Mouse (Mus musculus) thymus, postnatal 25 days (tissue): ENCODE results near the gene Acox1.

Experiments used
- DNase-seq: peaks from one replicate; pipeline ENCODE4 v3.0.0; 2022

Gene Acox1

GRCm38 (mm10) chr11:116209257-116209656 lies 10.4 kb upstream of the Acox1 start:
- no peak for DNase-seq

DNA sequence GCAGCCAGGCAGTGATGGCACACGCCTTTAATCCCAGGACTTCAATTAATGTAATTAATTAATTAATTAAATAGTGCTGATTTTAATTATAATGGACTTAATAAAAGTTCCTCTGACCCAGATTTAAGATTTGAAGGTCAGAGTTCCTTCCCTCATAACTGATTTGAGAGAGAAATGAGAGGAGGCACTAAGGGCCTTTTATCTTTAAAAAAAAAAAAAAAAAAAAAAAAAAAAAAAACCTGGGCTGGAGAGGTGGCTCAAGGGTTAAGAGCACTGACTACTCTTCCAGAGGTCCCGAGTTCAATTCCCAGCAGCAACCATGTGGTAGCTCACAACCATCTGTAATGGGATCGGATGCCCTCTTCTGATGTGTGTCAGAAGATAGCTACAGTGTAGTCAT lies 9.8 kb upstream of the Acox1 start:
- DNase-seq = no peak

- no peak for DNase-seq
Observed at GRCm38 (mm10) chr11:116206678-116207077, 7.8 kb upstream of the Acox1 start.

DNA sequence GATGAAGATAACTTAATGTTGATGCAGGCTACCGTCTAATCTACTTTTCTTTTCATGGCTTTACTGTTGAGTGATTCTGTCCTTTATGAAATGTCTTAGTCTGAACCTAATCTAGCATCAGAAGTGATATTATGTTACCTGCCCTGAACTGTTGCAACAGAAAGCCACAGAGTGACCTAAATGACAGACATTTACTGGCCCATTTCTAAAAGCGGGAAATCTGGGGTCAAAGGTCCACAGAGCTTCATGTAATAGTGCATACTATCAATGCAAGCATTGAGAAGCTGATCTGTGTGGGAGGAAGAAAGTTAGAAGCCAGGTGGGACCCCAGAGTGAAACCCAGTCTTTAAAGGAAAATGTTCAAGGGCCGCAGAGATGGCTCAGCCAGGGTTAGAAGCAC lies 4.3 kb upstream of the Acox1 start:
- DNase-seq = no peak

- DNase-seq = no peak
Observed at GRCm38 (mm10) chr11:116201151-116201550, 2.3 kb upstream of the Acox1 start.

DNA sequence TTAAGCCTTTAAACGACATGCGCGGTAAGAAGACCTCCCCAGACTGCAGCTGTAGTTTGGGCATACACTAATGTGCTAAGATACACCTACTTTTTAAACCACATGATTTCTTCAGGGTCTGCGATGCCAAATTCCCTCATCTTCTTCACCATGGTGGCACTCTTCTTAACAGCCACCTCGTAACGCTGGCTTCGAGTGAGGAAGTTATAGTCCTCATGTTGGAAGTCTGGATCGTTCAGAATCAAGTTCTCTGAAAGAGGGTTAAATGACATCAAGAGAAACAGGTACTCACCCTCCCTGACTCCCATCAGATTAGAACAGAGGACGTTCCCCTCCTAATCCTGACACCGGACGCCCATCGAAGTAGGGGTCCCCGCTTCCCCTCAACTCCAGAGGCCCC lies 713 bp downstream of the Acox1 start:
- DNase-seq = no peak

GRCm38 (mm10) chr11:116197584-116197906 lies 1.3 kb downstream of the Acox1 start:
- no peak for DNase-seq

DNA sequence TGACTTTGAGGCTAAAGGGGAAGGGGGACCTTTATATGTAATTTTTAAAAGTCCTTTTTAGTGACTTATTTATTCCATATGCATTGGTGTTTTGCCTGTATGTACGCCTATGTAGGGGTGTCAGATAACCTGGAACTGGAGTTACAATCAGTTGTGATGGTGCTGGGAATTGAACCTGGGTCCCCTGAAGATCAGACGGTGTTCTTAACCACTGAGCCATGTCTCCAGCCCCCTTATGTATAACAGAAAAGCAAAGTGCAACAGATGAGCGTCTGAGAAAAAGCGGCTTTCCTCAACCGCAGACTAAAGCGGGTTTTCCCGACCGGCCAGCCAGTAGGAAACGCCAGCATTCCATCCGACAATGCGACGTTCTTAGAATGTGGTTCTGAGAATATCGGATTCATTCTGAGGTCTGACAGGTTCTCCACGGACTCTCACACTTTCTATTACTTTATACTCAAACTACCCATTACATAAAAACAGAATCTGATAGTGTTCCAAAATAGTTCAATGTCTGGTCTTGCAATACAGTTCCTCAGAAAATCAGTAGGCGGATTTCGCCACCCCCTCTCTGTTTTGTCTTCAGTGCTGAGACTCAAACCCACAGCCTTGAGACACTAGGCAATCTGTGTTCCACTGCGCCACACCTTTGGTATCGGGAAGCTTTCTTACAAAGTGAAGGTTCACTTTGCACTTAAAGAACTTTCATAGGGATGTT lies 1.8 kb downstream of the Acox1 start:
- no peak for DNase-seq

GRCm38 (mm10) chr11:116196336-116196735 lies 2.5 kb downstream of the Acox1 start:
- DNase-seq = no peak

GRCm38 (mm10) chr11:116195252-116195651 lies 3.6 kb downstream of the Acox1 start:
- DNase-seq = no peak

- no peak for DNase-seq
Observed at GRCm38 (mm10) chr11:116194619-116195018, 4.2 kb downstream of the Acox1 start.

GRCm38 (mm10) chr11:116187226-116187930 lies 11.5 kb downstream of the Acox1 start:
- DNase-seq = no peak

DNA sequence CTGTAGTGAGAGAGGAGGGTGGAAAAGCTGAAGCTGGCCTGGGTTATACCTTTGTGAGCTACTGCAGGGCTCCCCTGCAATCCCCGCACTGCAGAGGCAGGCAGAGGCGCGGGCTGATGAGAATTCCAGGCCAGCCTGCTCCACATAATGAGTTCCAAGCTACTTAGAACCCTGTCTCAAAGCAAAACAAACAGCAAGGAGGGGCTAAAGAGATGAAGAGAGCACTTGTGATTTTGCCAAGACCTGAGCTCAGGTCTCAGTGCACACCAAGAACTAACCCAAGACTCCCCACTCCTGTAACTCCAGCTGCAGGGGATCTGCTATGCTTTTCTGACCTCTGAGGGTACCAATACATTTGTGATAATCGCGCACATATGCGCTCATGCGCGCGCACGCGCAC lies 12.5 kb downstream of the Acox1 start:
- no peak for DNase-seq

- no peak for DNase-seq
Observed at GRCm38 (mm10) chr11:116185836-116186235, 13.0 kb downstream of the Acox1 start.

DNA sequence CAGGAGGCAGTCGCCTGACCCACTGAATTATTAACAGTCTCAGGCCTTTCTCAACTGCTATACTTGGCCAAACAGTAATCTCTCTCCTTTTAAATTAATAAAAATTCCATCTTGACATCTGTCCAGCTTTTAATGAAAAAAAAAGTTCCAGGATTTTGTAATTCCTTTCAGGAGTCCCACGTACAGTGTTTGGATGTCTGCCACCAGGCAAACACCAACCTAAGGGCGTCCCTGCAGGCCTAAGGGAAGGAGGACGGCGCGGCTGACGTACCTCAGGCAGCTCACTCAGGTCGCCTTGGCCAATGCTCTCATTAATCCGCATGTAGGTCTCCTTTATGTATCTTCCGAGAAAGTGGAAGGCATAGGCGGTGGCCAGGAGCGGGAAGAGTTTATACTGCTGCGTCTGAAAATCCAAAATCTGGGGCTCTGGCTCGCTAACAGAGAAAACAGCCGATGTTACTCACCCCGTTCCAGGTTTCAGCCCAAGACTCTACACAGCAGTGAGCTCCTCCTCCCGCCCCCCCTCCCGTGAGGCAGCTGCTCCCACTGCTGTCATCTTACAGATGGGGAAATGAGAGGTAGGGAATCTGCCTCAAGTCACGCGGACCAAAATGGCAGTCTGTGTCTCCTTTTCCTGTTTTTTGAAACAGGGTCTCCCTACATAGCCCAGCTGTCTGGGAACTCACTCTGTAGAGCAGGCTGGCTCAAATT lies 20.3 kb downstream of the Acox1 start:
- no peak for DNase-seq

DNA sequence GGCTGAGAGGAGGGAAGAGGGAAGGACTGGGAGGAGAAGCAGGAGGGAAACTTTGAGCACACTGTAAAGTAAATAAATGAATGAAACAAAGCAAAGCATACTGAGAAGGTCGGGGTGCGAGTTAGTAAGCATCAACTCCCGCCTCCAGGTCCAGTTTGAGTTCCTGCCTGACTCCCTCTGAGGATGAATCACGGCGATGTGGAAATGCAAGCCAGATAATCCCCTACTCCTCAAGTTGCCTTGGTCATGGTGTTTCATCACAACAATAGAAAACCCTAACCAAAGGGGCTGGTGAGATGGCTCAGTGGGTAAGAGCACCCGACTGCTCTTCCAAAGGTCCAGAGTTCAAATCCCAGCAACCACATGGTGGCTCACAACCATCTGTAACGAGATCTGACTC lies 22.8 kb downstream of the Acox1 start:
- DNase-seq = no peak

DNA sequence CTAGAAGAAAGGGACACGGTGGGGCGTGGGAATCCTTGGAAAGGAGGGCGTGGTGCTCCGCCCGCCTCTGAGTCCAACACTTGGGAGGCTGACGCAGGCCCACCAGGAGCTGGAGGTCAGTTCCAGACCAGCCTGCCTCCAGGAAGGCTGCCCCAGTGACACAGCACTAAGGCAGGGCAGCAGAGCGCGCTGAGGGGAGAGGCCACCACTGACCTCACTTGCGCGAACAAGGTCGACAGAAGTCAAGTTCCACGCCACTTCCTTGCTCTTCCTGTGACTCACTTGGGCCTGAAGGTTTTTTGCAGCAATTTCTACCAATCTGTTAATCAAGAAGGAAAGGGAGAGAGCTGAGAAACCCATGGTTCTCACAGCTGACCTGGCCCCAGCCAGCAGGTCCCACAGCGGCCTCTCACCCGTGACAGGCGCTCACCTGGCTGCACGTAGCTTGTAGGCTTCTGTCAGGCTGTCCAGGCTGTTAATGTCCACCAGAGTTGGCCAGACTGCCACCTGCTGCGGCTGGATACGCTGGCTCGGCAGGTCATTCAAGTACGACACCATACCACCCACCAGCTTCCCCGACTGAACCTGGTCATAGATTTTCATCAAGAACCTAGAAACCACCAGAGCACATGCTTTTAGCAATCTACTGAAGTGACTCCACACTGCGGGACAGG lies 23.9 kb downstream of the Acox1 start:
- DNase-seq = no peak

DNA sequence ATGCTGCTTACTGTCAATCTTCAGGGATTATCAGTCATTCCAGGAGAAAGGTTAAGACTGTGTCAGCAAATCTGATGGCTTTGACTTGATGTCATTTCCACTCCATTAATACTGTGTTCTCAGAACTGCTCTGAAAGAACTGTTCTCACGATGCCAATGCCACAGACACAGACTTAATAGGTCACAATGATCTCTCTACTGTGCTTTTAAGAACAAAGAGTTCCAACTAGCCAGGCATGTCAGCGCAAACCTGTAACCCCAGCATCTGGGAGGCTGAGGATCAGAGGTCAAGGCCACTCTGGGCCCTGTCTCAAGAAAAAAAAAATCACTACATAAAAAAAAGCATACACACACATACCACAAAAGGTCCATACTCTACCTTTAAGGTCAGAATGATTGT lies 26.9 kb downstream of the Acox1 start:
- DNase-seq = no peak

DNA sequence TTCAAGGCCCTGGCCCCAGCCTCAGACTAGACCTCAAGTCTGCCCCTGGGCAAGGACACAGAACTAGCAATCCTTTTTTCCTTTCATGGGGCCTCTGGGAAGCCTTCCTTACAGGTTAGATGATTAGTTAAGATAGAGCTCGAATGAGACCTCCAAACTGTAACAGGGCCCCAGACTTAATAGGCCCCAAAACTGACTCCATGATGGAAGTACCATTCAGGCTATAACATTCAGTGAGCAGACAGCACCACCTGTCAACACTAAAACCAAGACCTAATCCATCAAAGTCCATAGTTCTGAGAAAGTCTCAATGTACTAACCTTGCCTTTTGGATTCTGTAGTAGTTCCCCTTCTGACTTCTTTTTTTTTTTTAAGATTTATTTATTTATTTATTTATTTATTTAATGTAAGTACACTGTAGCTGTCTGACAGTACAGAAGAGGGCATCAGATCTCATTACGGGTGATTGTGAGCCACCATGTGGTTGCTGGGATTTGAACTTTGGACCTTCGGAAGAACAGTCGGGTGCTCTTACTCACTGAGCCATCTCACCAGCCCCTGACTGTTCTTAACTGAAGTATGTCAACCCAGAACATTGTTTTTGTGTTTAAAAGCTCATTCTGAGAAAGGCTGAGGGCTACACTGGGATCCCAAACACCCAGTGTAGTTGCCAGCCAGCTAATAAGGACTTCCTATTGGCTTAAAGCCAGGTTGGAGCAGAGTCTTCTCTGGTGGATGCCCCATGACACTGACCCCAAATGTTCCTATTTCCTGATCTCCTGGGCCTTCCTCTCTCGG lies 28.6 kb downstream of the Acox1 start:
- no peak for DNase-seq

DNA sequence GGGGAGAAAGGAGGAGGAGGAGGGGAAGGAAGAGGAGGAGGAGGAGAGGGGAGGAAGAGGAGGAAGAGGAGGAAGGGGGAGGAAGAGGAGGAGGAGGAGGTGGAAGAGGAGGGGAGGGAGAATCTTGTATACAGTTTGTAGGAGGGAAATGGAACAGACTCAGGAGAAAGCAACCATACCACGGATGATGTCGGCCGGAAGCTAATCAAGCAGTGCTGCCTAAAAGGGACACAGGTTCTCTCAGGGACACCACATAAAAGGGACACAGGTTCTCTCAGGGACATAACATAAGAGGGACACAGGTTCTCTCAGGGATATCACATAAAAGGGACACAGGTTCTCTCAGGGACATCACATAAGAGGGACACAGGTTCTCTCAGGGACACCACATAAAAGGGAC lies 29.6 kb downstream of the Acox1 start:
- no peak for DNase-seq

DNA sequence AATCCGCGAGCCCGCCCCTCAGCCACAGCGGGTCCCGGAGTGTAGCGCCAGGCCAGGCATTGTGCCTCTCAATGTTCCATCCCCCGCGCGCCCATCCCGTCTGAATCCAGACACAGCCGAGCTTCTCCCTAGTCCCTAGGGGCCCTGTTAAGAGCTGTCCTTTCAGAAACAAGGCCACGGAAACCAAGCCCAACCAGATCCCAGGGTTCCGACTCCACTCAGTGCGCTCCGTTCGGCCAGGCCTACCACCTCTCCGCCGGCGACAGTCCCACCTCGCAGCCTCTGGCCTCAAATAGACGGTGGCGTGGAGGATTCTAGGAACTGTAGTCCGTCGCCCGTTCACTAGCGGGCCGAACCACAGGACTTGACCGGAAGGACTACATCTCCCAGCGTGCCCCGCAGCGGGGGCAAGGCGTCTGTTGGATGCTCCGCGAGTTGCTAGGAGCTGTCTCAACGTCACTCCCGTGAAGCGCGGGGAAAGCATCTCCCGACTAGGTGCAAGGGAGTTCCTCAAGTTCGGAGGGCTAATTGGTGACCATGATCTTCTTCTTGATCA lies 30.9 kb downstream of the Acox1 start, which contains the start of gene Fbf1:
TSS of gene Fbf1 (minus strand) at position 283 of the 556 bp plus-strand sequence.
- peak; percentile 90 for DNase-seq

- DNase-seq = no peak
Observed at GRCm38 (mm10) chr11:116167232-116167631, 31.6 kb downstream of the Acox1 start.
